Mouse (Mus musculus) intestine, embryonic 14.5 days (tissue): ENCODE measurements around the gene Abcf1. TPM values are rescaled to one million over a fixed set of nuclear protein-coding genes. Genes with fewer than 3 reads are reported as not detected.

ENCODE experiments used
- ATAC-seq: fragments of 200-750 bp; cut with Nextera tagmentation; replicated peaks from 2 replicates; pipeline ENCODE4 v1.8.0; 2017; ENCODE audit warnings: low read depth, moderate number of reproducible peaks, moderate TSS enrichment, moderate library complexity; ENCODE audit not compliant: low FRiP score, low TSS enrichment
- DNase-seq: peaks from one replicate; pipeline ENCODE4 v3.0.0-alpha.2; 2018; ENCODE audit warnings: low spot score
- H3K27ac ChIP-seq: fragments of 300-500 bp; sonication (generic); 2 replicates; pipeline ENCODE4 v1.5.1; 2014; ENCODE audit warnings: low read depth, mild to moderate bottlenecking, control low read depth
- H3K27me3 ChIP-seq: fragments of 300-500 bp; sonication (generic); replicated peaks from 2 replicates; pipeline ENCODE4 v1.6.1; 2014; ENCODE audit warnings: low read length, control low read depth; ENCODE audit not compliant: control insufficient read depth, insufficient read depth
- H3K36me3 ChIP-seq: fragments of 300-500 bp; sonication (generic); 2 replicates; pipeline ENCODE4 v1.6.1; 2014; ENCODE audit warnings: low read length, control low read depth; ENCODE audit not compliant: control insufficient read depth, insufficient read depth
- H3K4me1 ChIP-seq: fragments of 300-500 bp; sonication (generic); replicated peaks from 2 replicates; pipeline ENCODE4 v1.6.1; 2014; ENCODE audit warnings: low read length, control low read depth, mixed read lengths; ENCODE audit not compliant: control insufficient read depth, insufficient read depth
- H3K4me2 ChIP-seq: fragments of 300-500 bp; sonication (generic); 2 replicates; pipeline ENCODE4 v1.6.1; 2014; ENCODE audit warnings: low read length
- H3K4me3 ChIP-seq: fragments of 300-500 bp; sonication (generic); 2 replicates; pipeline ENCODE4 v1.5.1; 2014; ENCODE audit warnings: low read depth, low read length, control low read depth, mixed read lengths
- H3K9ac ChIP-seq: fragments of 300-500 bp; sonication (generic); 2 replicates; pipeline ENCODE4 v1.6.1; 2014; ENCODE audit warnings: mild to moderate bottlenecking, low read length
- H3K9me3 ChIP-seq: fragments of 300-500 bp; sonication (generic); 2 replicates; pipeline ENCODE4 v1.6.1; 2016; ENCODE audit warnings: low read length, control low read depth; ENCODE audit not compliant: control insufficient read depth
- WGBS: fragments of 180-500 bp; shearing (Covaris S2); extraction: QIAGEN DNeasy Blood & Tissue Kit; methylation state at CpG from one replicate; pipeline ENCODE4 v1.1.7; 2014; 5-methylcytosine and 5-hydroxymethylcytosine counted together
- polyA plus RNA-seq: library from polyadenylated mRNA; unstranded; fragments of >200 nt; fragmentation: Nextera tagmentation; extraction: Ambion mirVana; gene quantifications from 2 replicates; pipeline ENCODE4 v1.2.1, GENCODE M21; 2014

Gene Abcf1
- polyA plus RNA-seq, 1 experiment from 2014 or later = 88.4 TPM

GRCm38 (mm10) chr17:35919060-35919715 is 50.4 kb downstream of the Abcf1 start:
- ATAC-seq (peak; percentile 18; the same call in 1 of the 2 replicates), DNase-seq (peak; percentile 91)
- no peaks in the 10 kb centered on the region for H3K27me3 ChIP-seq
- H3K4me1 ChIP-seq = peaks cover 28% of the 10 kb centered on the region
- H3K4me2 ChIP-seq = peak overlapping the region; percentile 90
- peaks cover 26% of the 10 kb centered on the region for H3K36me3 ChIP-seq
- WGBS = 12% methylated on average over 7 of the region's 7 CpGs
- H3K27ac ChIP-seq = peak overlapping the region; percentile 99
- H3K9me3 ChIP-seq = no peaks in the 10 kb centered on the region
- peak overlapping the region; percentile 60 for H3K4me3 ChIP-seq
- peak overlapping the region; percentile 100 for H3K9ac ChIP-seq

- Histone ChIP-seq H3K27ac (peak overlapping the region; percentile 99), H3K4me3 (peak overlapping the region; percentile 60), H3K36me3 (peaks cover 26% of the 10 kb centered on the region), H3K27me3 (no peaks in the 10 kb centered on the region), H3K9ac (peak overlapping the region; percentile 100), H3K9me3 (no peaks in the 10 kb centered on the region), H3K4me1 (peaks cover 28% of the 10 kb centered on the region), H3K4me2 (peak overlapping the region; percentile 90)
- peak; percentile 86 for DNase-seq
- ATAC-seq = no peak
- 0% methylated on average over 11 of the region's 11 CpGs for WGBS
These were observed 51.1 kb downstream of the Abcf1 start for GRCm38 (mm10) chr17:35918276-35919059.

- H3K9me3 ChIP-seq = no peaks in the 10 kb centered on the region
- H3K4me2 ChIP-seq = peak overlapping the region; percentile 90
- H3K9ac ChIP-seq = peak overlapping the region; percentile 100
- H3K4me1 ChIP-seq = peaks cover 28% of the 10 kb centered on the region
- DNase-seq (peak; percentile 79), ATAC-seq (no peak)
- peaks cover 26% of the 10 kb centered on the region for H3K36me3 ChIP-seq
- no peaks in the 10 kb centered on the region for H3K27me3 ChIP-seq
- H3K4me3 ChIP-seq = peak overlapping the region; percentile 60
- under 1% methylated on average over 13 of the region's 13 CpGs for WGBS
- H3K27ac ChIP-seq = peak overlapping the region; percentile 99
These were observed 51.9 kb downstream of the Abcf1 start for GRCm38 (mm10) chr17:35917463-35918251.

GRCm38 (mm10) chr17:35917143-35917462 is 52.5 kb downstream of the Abcf1 start:
- Histone ChIP-seq H3K4me1 (peaks cover 28% of the 10 kb centered on the region), H3K4me3 (peak overlapping the region; percentile 60), H3K9ac (peak overlapping the region; percentile 100), H3K9me3 (no peaks in the 10 kb centered on the region), H3K36me3 (peaks cover 31% of the 10 kb centered on the region), H3K4me2 (peak overlapping the region; percentile 90), H3K27ac (peak overlapping the region; percentile 99), H3K27me3 (no peaks in the 10 kb centered on the region)
- DNase-seq (no peak), ATAC-seq (no peak)
- 0% methylated on average over 8 of the region's 8 CpGs for WGBS

- ATAC-seq = peak; percentile 91
- peak within 1 kb of the TSS; percentile 100 for H3K9ac ChIP-seq
These were observed 53.0 kb downstream of the Abcf1 start, which contains the start of the genes Mrps18b and Ppp1r10 for GRCm38 (mm10) chr17:35916297-35917142. Gene Mrps18b (minus strand): TSS chr17:35916389. Gene Ppp1r10 (plus strand): TSS chr17:35916434.

GRCm38 (mm10) chr17:35915538-35916296 is 53.8 kb downstream of the Abcf1 start:
- Histone ChIP-seq H3K9ac (peak overlapping the region; percentile 100), H3K9me3 (no peaks in the 10 kb centered on the region), H3K4me2 (peak overlapping the region; percentile 72), H3K36me3 (peaks cover 44% of the 10 kb centered on the region), H3K27me3 (no peaks in the 10 kb centered on the region), H3K4me1 (peaks cover 22% of the 10 kb centered on the region), H3K4me3 (peak overlapping the region; percentile 60), H3K27ac (peak overlapping the region; percentile 99)
- WGBS = 2% methylated on average over 28 of the region's 28 CpGs
- ATAC-seq (no peak), DNase-seq (peak; percentile 59)

More at GRCm38 (mm10) chr17:35916297-35917142, 53.0 kb downstream of the Abcf1 start, which contains the start of the genes Mrps18b and Ppp1r10:
- under 1% methylated on average over 83 of the region's 83 CpGs for WGBS
- H3K36me3 ChIP-seq = peaks cover 37% of the 10 kb centered on the region
- H3K9me3 ChIP-seq = no peaks in the 10 kb centered on the region
- peaks cover 28% of the 10 kb centered on the region for H3K4me1 ChIP-seq
- H3K4me3 ChIP-seq = peak within 1 kb of the TSS; percentile 60
- DNase-seq = peak; percentile 98
- no peaks in the 10 kb centered on the region for H3K27me3 ChIP-seq
- H3K27ac ChIP-seq = peak within 1 kb of the TSS; percentile 99
- H3K4me2 ChIP-seq = peak within 1 kb of the TSS; percentile 90

- no peak overlapping the region; the same call in 1 of the 2 replicates for H3K9ac ChIP-seq
- DNase-seq (no peak), ATAC-seq (no peak)
- no peaks in the 10 kb centered on the region for H3K27me3 ChIP-seq
- H3K27ac ChIP-seq = no peak overlapping the region
- no peaks in the 10 kb centered on the region for H3K9me3 ChIP-seq
- H3K4me3 ChIP-seq = peak overlapping the region; percentile 60; the same call in 1 of the 2 replicates
- H3K4me1 ChIP-seq = peaks cover 14% of the 10 kb centered on the region
- H3K36me3 ChIP-seq = peaks cover 44% of the 10 kb centered on the region
- H3K4me2 ChIP-seq = peak overlapping the region; percentile 72
- 80% methylated on average over 6 of the region's 6 CpGs for WGBS
These were observed 54.6 kb downstream of the Abcf1 start for GRCm38 (mm10) chr17:35914975-35915374.
